Mouse (Mus musculus): ENCODE results near the gene Phf14. TPM values are rescaled to one million over a fixed set of nuclear protein-coding genes. Genes with fewer than 3 reads are reported as not detected.

Phf14 gene
- polyA plus RNA-seq, 1 experiment, result 35.1 TPM

GRCm38 (mm10) chr6:12019736-12020135, 112.1 kb downstream of the Phf14 start:
- Histone ChIP-seq H3K4me1 (ENCODE audit: control insufficient read depth, insufficient read depth, low read length) (no peaks in the 10 kb centered on the region), H3K27ac (ENCODE audit: insufficient read depth, low read depth, low read length) (no peak overlapping the region), H3K4me3 (ENCODE audit: insufficient read depth, low read length) (no peak overlapping the region)
- TF ChIP-seq CTCF (IDR thresholded peaks at IDR 0.05; ENCODE audit: low read depth, low read length), result no peak
- TF ChIP-seq POLR2A (IDR thresholded peaks at IDR 0.05; ENCODE audit: borderline replicate concordance, low read depth, low read length), result no peak

GRCm38 (mm10) chr6:12020156-12020555, 112.5 kb downstream of the Phf14 start:
- no peak overlapping the region for H3K27ac ChIP-seq (ENCODE audit: insufficient read depth, low read depth, low read length)
- TF ChIP-seq CTCF (IDR thresholded peaks at IDR 0.05; ENCODE audit: low read depth, low read length) (no peak), POLR2A (IDR thresholded peaks at IDR 0.05; ENCODE audit: borderline replicate concordance, low read depth, low read length) (no peak)
- no peaks in the 10 kb centered on the region for H3K4me1 ChIP-seq (ENCODE audit: control insufficient read depth, insufficient read depth, low read length)
- no peak overlapping the region for H3K4me3 ChIP-seq (ENCODE audit: insufficient read depth, low read length)

- no peak for TF ChIP-seq POLR2A (IDR thresholded peaks at IDR 0.05; ENCODE audit: borderline replicate concordance, low read depth, low read length)
- TF ChIP-seq CTCF (IDR thresholded peaks at IDR 0.05; ENCODE audit: low read depth, low read length), result no peak
- Histone ChIP-seq H3K4me3 (ENCODE audit: insufficient read depth, low read length) (no peak overlapping the region), H3K27ac (ENCODE audit: insufficient read depth, low read depth, low read length) (no peak overlapping the region), H3K4me1 (ENCODE audit: control insufficient read depth, insufficient read depth, low read length) (no peaks in the 10 kb centered on the region)
Measured at GRCm38 (mm10) chr6:12020738-12021137, 113.1 kb downstream of the Phf14 start.

GRCm38 (mm10) chr6:12021480-12021879, 113.9 kb downstream of the Phf14 start:
- H3K27ac ChIP-seq (ENCODE audit: insufficient read depth, low read depth, low read length), result no peak overlapping the region
- H3K4me3 ChIP-seq (ENCODE audit: insufficient read depth, low read length), result no peak overlapping the region
- no peaks in the 10 kb centered on the region for H3K4me1 ChIP-seq (ENCODE audit: control insufficient read depth, insufficient read depth, low read length)
- TF ChIP-seq POLR2A (IDR thresholded peaks at IDR 0.05; ENCODE audit: borderline replicate concordance, low read depth, low read length), result no peak
- no peak for TF ChIP-seq CTCF (IDR thresholded peaks at IDR 0.05; ENCODE audit: low read depth, low read length)

- Histone ChIP-seq H3K4me1 (ENCODE audit: control insufficient read depth, insufficient read depth, low read length) (no peaks in the 10 kb centered on the region), H3K27ac (ENCODE audit: insufficient read depth, low read depth, low read length) (no peak overlapping the region), H3K4me3 (ENCODE audit: insufficient read depth, low read length) (no peak overlapping the region)
- TF ChIP-seq CTCF (IDR thresholded peaks at IDR 0.05; ENCODE audit: low read depth, low read length), result no peak
- TF ChIP-seq POLR2A (IDR thresholded peaks at IDR 0.05; ENCODE audit: borderline replicate concordance, low read depth, low read length), result no peak
Measured at GRCm38 (mm10) chr6:12023395-12023794, 115.8 kb downstream of the Phf14 start.

GRCm38 (mm10) chr6:12026804-12027537, 119.4 kb downstream of the Phf14 start:
- Histone ChIP-seq H3K4me1 (ENCODE audit: control insufficient read depth, insufficient read depth, low read length) (no peaks in the 10 kb centered on the region), H3K4me3 (ENCODE audit: insufficient read depth, low read length) (no peak overlapping the region), H3K27ac (ENCODE audit: insufficient read depth, low read depth, low read length) (no peak overlapping the region)
- TF ChIP-seq POLR2A (IDR thresholded peaks at IDR 0.05; ENCODE audit: borderline replicate concordance, low read depth, low read length) (no peak), CTCF (IDR thresholded peaks at IDR 0.05; ENCODE audit: low read depth, low read length) (no peak)

GRCm38 (mm10) chr6:12034561-12034960, 127.0 kb downstream of the Phf14 start:
- H3K4me1 ChIP-seq (ENCODE audit: control insufficient read depth, insufficient read depth, low read length), result 0 out of 2 replicates have a peak, but pooled peaks cover 2% of the 10 kb centered on the region
- H3K4me3 ChIP-seq (ENCODE audit: insufficient read depth, low read length), result no peak overlapping the region
- no peak for TF ChIP-seq CTCF (IDR thresholded peaks at IDR 0.05; ENCODE audit: low read depth, low read length)
- no peak for TF ChIP-seq POLR2A (IDR thresholded peaks at IDR 0.05; ENCODE audit: borderline replicate concordance, low read depth, low read length)
- H3K27ac ChIP-seq (ENCODE audit: insufficient read depth, low read depth, low read length), result no peak overlapping the region

- no peak for TF ChIP-seq CTCF (IDR thresholded peaks at IDR 0.05; ENCODE audit: low read depth, low read length)
- no peak for TF ChIP-seq POLR2A (IDR thresholded peaks at IDR 0.05; ENCODE audit: borderline replicate concordance, low read depth, low read length)
- Histone ChIP-seq H3K4me3 (ENCODE audit: insufficient read depth, low read length) (no peak overlapping the region), H3K27ac (ENCODE audit: insufficient read depth, low read depth, low read length) (no peak overlapping the region), H3K4me1 (ENCODE audit: control insufficient read depth, insufficient read depth, low read length) (0 out of 2 replicates have a peak, but pooled peaks cover 2% of the 10 kb centered on the region)
Measured at GRCm38 (mm10) chr6:12038268-12038667, 130.7 kb downstream of the Phf14 start.

- no peak for TF ChIP-seq CTCF (IDR thresholded peaks at IDR 0.05; ENCODE audit: low read depth, low read length)
- no peak for TF ChIP-seq POLR2A (IDR thresholded peaks at IDR 0.05; ENCODE audit: borderline replicate concordance, low read depth, low read length)
- Histone ChIP-seq H3K27ac (ENCODE audit: insufficient read depth, low read depth, low read length) (no peak overlapping the region), H3K4me3 (ENCODE audit: insufficient read depth, low read length) (no peak overlapping the region), H3K4me1 (ENCODE audit: control insufficient read depth, insufficient read depth, low read length) (no peaks in the 10 kb centered on the region)
Measured at GRCm38 (mm10) chr6:12052884-12053283, 145.3 kb downstream of the Phf14 start.

DNA sequence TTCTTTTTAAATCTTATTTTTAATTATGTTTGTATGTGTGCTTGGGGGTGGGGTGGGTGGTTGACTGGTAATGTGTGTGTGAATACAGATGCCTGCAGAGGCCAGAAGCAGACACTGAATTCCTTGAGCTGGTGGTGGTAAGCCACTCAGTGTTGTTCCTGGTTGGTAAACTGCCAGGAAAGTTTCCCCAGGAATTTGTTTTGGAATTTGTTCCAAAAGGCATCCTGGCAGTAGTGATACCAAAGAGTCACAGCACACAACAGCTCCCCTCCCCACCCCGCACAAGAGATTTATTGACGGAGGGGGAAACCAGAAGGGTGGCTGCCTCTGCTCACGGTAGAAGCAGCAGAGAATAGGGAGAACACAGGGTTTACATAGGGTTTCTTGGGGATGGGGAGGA, 146.5 kb downstream of the Phf14 start:
- TF ChIP-seq CTCF (IDR thresholded peaks at IDR 0.05; ENCODE audit: low read depth, low read length) (no peak), POLR2A (IDR thresholded peaks at IDR 0.05; ENCODE audit: borderline replicate concordance, low read depth, low read length) (no peak)
- Histone ChIP-seq H3K27ac (ENCODE audit: insufficient read depth, low read depth, low read length) (no peak overlapping the region), H3K4me3 (ENCODE audit: insufficient read depth, low read length) (no peak overlapping the region), H3K4me1 (ENCODE audit: control insufficient read depth, insufficient read depth, low read length) (no peaks in the 10 kb centered on the region)

All from bone marrow macrophage, adult 2 months (primary cell).